Mouse (Mus musculus): Measurements from ENCODE around the gene Arpc5l.

- no peak for TF ChIP-seq CTCF (IDR thresholded peaks at IDR 0.05; ENCODE audit: borderline replicate concordance, insufficient read depth, low read length)
- no peak for TF ChIP-seq POLR2A (IDR thresholded peaks at IDR 0.05; ENCODE audit: low read depth, low read length)
These were observed 2.0 kb upstream of the Arpc5l start for GRCm38 (mm10) chr2:39003106-39003505.
